Mouse (Mus musculus) cortical plate, adult 2 months (tissue): ENCODE measurements around the gene Mettl7a3.

Experiments
- CTCF ChIP-seq: fragments of 200-500 bp; IDR thresholded peaks from 2 replicates; pipeline ENCODE4 v1.5.1; 2011; ENCODE audit warnings: mild to moderate bottlenecking, control low read depth, low read length; ENCODE audit not compliant: insufficient read depth; ENCODE audit errors: extremely low read depth
- POLR2A ChIP-seq: fragments of 200-500 bp; IDR thresholded peaks from 2 replicates; pipeline ENCODE4 v1.6.1; 2011; ENCODE audit warnings: mild to moderate bottlenecking, low read length, control low read depth; ENCODE audit not compliant: insufficient read depth; ENCODE audit errors: extremely low read depth

DNA sequence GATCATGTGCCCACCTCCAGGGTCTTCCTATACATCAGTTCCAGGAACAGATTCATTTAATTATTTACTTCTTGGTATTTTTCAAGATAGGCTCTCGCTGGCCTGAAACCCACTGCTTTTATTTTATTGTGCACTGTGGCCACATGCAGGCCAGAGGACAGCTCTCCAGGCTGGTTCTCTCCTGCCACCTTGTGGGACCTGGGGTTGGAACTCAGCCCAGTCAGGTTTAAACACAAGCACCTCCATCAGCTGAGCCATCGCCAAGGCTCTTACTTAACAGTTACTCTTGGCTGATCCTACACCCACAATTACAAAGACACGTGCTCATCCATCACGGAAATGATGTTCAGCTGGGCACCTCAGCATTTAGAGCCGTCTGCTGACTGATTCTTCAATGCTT, 13.6 kb upstream of the Mettl7a3 start:
- 0 out of 2 replicates have a peak, but pooled peaks have one; percentile 3 for TF ChIP-seq CTCF
- no peak for TF ChIP-seq POLR2A
